Mouse (Mus musculus) layer of hippocampus, adult 9-10 months (tissue): Measurements from ENCODE around the gene Tekt1.

Source experiments
- DNase-seq: peaks from one replicate; pipeline ENCODE4 v3.0.0; 2022; ENCODE audit warnings: low spot score

Gene Tekt1

DNA sequence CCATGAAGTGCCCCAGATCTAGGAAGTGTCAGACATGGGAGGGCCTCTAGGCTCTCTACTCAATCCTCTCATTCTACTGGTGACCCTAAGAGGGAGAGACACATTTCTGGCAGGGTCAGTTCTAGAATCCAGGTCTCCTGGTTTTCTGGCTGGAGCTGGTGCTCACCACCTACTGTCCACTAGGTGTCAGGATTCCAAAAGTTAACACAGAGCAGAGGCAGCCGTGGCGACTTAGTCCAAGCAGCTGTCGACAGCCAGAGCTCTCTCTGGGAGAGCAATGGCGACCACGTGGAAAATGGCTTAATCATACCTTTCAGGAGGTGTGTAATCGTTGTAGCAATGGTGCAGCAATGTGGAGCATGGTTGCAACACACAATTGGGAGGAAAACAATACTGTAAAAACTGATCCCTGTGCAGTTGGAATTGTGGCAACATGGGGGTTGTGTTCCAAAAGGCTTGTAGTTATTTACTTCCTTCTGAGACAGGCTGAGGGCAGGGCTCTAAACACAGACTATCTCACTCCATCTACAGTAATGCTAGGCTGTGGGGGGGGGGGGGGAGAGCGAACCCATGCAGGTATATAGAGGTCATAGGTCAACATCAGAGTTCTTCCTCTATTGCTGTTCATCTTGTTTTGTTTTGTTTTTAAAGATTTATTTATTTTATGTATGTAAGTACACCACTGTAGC, 19.5 kb downstream of the Tekt1 start:
- DNase-seq = peak; percentile 57

GRCm38 (mm10) chr11:72339716-72340115, 22.5 kb downstream of the Tekt1 start:
- no peak for DNase-seq

DNA sequence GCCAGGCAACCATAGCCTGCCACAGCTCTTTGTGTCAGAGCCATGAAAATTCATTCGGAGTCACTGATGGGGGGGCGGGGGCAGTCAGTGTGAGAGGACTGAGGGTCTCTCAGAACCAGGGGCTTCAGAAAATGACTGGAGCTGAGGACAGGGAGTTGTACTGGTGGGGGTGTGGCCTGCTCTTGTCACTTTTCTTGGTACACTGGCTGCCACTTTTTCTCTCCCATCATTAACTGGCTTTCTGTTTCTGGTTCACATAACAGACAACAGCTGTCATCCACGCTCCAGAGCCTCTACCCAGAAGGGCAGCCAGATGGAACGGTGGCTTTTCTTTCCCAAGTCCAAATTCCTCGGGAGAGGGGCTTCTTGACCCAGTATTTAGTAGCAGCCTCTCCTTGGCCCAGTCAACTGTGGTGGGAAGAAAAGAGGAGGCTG, 23.8 kb downstream of the Tekt1 start:
- DNase-seq = no peak

- no peak for DNase-seq
Measured at GRCm38 (mm10) chr11:72336726-72337125, 25.5 kb downstream of the Tekt1 start.

DNA sequence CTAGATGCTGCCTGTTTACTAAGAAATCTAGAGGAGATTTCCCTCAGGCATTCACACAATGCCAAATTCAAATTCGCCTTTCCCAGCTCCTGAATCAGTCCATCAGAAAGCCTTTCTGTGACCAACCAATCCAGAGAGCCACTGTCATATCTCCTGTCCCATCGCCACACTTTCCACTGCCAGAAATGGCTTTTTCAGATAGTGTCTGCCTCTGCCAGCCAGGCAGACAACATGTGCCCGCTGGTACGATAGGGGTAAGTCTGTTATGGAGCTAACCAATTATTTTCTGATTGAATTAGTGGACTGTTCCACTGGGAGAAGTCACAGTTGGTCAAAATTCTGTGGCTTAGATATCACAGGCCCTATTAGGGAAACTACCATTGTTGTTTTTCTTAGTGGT, 27.6 kb downstream of the Tekt1 start:
- DNase-seq = no peak

DNA sequence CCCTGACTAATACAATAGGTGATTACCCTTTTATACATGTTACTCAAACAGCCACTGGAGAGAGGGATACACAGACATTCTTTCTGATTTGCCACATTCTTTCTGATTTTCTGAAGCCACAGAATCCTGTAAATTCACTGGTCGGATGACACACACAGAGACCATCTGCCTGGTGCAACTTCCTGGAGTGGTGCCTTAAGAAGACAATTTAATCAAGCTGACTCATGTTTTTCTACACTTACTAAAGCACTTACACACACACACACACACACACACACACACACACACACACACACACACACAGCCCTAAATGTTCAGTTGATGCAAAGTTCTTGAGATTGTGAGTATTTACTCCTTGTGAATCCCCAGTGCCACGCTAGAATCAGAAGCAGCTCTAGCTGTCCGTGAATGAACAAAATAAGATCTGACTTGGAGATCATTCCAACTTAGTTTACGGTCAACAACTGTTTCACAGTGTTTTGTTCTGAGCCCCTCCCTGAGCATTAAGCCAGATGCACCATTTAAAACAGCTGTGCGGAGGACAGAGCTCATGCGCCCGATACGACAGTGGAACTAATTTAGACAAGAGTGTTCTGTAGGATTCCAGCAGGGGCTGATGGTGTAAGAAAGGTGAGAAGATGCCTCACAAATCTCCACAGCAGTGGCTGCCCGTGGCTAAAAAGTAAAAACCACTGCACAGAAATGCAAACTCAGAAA, 29.1 kb downstream of the Tekt1 start:
- peak; percentile 24 for DNase-seq

- DNase-seq = no peak
Measured at GRCm38 (mm10) chr11:72325701-72326100, 36.5 kb downstream of the Tekt1 start.

- DNase-seq = no peak
Measured at GRCm38 (mm10) chr11:72324431-72324830, 37.8 kb downstream of the Tekt1 start.

DNA sequence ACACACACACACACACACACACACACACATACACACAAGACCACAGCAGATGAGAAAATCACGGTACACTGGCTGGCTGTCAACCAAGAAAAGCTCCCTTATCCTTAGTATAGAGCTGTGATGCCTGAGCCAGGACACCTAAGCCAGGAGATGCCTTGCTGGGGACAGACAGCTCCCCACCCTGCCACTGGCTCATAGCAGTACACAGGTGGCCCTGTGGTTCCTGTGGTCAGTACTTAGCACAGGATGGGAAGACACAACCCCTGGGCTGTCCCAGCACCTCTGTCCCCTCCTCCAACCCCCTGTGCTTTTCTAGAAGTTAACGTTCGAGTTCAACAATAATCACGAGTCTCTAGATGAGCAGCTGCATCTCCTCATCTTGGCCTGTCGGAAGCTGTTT, 44.2 kb downstream of the Tekt1 start:
- DNase-seq = no peak

- DNase-seq = no peak
Measured at GRCm38 (mm10) chr11:72314151-72314895, 47.9 kb downstream of the Tekt1 start, which contains the start of gene Fbxo39. Fbxo39 (plus strand) TSS chr11:72314444.

DNA sequence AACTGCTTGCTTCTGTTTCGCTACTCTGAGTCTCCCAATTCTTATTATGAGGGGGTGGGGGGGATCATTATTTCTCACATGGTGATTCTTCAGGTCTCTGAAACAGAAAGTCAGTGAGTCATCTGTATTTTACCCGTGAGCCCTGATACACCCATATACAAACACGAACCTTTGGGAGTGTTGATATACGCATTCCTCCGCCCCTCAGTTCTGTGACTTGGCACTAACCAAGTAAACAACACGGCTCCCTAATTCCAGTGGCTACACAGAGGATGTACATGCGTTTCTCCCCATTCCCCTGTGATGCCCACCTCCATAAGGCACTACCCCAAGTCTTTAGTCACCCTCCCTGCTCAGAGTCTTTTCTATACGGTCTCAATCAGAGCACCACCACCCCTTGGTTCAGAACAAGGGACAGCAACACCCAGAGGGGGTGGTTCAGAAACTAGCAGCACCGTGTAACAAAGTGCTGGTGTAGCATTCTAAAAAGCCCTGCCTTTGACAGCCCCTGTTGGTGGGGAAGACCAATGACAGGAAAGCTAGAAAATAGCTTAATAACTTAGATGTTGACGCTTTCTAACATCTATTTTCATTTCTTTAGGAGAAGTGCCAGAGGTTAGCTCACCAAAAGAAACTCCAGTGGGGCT, 50.8 kb downstream of the Tekt1 start:
- DNase-seq = no peak

- no peak for DNase-seq
Measured at GRCm38 (mm10) chr11:72310491-72310890, 51.8 kb downstream of the Tekt1 start.

- no peak for DNase-seq
Measured at GRCm38 (mm10) chr11:72308982-72309381, 53.3 kb downstream of the Tekt1 start.

GRCm38 (mm10) chr11:72307461-72307860, 54.8 kb downstream of the Tekt1 start:
- DNase-seq = no peak

DNA sequence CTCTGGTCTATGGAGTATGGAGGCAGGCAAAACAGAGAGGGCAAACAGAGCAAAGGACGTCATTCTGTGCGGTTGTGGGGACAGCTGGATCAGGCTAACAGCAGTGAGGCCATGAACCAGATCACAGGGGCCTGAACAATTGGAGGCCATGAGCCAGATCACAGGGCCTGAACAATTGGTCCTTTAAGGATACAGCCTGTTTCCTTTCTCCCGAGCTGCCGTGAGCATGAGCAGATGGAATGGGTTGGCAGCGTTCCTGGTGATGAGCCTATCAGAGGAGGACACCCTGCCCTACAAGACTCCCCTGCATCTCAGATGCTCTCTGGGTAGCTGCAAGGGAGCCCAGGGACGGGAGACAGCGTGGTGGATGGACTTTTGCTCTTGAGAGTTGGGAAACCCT, 60.0 kb downstream of the Tekt1 start:
- peak; percentile 81 for DNase-seq

GRCm38 (mm10) chr11:72301334-72301733, 60.9 kb downstream of the Tekt1 start, which contains the start of gene Xaf1:
Xaf1 (plus strand) TSS chr11:72301629.
- DNase-seq = no peak
